Mouse (Mus musculus) C2C12 (cell line): ENCODE results near the gene Mpg.

Source experiments
- CTCF ChIP-seq: IDR thresholded peaks from one replicate; pipeline ENCODE4 v1.5.1; 2011; ENCODE audit not compliant: control insufficient read depth, insufficient read depth, insufficient read length
- MAX ChIP-seq: IDR thresholded peaks from one replicate; pipeline ENCODE4 v1.6.1; 2011; ENCODE audit warnings: mild to moderate bottlenecking, control low read depth

DNA sequence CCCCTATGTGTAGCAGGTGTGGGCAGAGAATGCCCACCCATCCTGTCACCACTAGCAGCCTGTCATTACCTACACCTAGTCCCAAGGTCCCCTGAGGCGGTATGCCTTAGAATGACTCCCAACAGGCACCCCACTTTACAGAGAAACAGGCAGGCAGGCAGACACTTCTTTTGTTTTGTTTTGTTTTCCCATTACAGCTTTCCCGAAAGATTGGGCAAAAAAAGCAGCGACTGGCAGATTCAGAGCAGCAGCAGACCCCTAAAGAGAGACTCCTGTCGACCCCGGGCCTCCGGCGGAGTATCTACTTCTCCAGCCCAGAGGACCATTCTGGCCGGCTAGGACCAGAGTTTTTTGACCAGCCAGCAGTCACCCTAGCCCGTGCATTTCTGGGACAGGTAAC lies 1.2 kb downstream of the Mpg start:
- TF ChIP-seq CTCF, result no peak
- no peak for TF ChIP-seq MAX
